Mouse (Mus musculus) spleen, adult 2 months (tissue): Measurements from ENCODE around the gene Defb21. TPM values are rescaled to one million over a fixed set of nuclear protein-coding genes. Genes with fewer than 3 reads are reported as not detected.

ENCODE experiments used
- DNase-seq, 2 experiments: peaks; one replicate each; pipeline versions ENCODE4 v3.0.0 to v3.0.0-alpha.2; 2012 to 2021; ENCODE audit warnings: low spot score in 2 of 2, low read depth in 1 of 2
- H3K27ac ChIP-seq: fragments of 200-500 bp; 2 replicates; pipeline ENCODE4 v1.5.1; 2012; ENCODE audit warnings: low read length, inconsistent platforms; ENCODE audit not compliant: insufficient read depth
- H3K27me3 ChIP-seq: fragments of 200-500 bp; 2 replicates; pipeline ENCODE4 v1.6.1; 2012; ENCODE audit warnings: mild to moderate bottlenecking, moderate library complexity, low read length, inconsistent platforms; ENCODE audit not compliant: control insufficient read depth, insufficient read depth
- H3K36me3 ChIP-seq: fragments of 200-500 bp; 2 replicates; pipeline ENCODE4 v1.6.1; 2012; ENCODE audit warnings: mild to moderate bottlenecking, low read length, inconsistent platforms; ENCODE audit not compliant: control insufficient read depth, insufficient read depth
- H3K4me1 ChIP-seq: fragments of 200-500 bp; 2 replicates; pipeline ENCODE4 v1.6.1; 2011; ENCODE audit warnings: inconsistent platforms; ENCODE audit not compliant: control insufficient read depth, insufficient read depth, insufficient read length
- H3K4me3 ChIP-seq: fragments of 200-500 bp; 2 replicates; pipeline ENCODE4 v1.5.1; 2011; ENCODE audit warnings: mild to moderate bottlenecking, inconsistent platforms; ENCODE audit not compliant: insufficient read depth, insufficient read length; ENCODE audit errors: extremely low read depth
- CTCF ChIP-seq: fragments of 200-500 bp; IDR thresholded peaks from 2 replicates; pipeline ENCODE4 v1.5.1; 2011; ENCODE audit warnings: mild to moderate bottlenecking, inconsistent platforms; ENCODE audit not compliant: insufficient read depth, insufficient read length, insufficient replicate concordance; ENCODE audit errors: extremely low read depth
- POLR2A ChIP-seq: fragments of 200-500 bp; IDR thresholded peaks from 2 replicates; pipeline ENCODE4 v1.6.1; 2011; ENCODE audit warnings: low read depth, low read length, inconsistent platforms
- WGBS: fragments of 180-500 bp; shearing (Covaris S2); methylation state at CpG from one replicate; pipeline ENCODE4 v1.1.7; 2018; 5-methylcytosine and 5-hydroxymethylcytosine counted together
- polyA plus RNA-seq: library from polyadenylated mRNA; depleted of rRNA; stranded (reverse); fragments of >200 nt; gene quantifications from 2 replicates; pipeline ENCODE4 v1.2.3, GENCODE M21; 2012; rRNA removed

Gene Defb21
- not detected in 2 replicates for polyA plus RNA-seq

DNA sequence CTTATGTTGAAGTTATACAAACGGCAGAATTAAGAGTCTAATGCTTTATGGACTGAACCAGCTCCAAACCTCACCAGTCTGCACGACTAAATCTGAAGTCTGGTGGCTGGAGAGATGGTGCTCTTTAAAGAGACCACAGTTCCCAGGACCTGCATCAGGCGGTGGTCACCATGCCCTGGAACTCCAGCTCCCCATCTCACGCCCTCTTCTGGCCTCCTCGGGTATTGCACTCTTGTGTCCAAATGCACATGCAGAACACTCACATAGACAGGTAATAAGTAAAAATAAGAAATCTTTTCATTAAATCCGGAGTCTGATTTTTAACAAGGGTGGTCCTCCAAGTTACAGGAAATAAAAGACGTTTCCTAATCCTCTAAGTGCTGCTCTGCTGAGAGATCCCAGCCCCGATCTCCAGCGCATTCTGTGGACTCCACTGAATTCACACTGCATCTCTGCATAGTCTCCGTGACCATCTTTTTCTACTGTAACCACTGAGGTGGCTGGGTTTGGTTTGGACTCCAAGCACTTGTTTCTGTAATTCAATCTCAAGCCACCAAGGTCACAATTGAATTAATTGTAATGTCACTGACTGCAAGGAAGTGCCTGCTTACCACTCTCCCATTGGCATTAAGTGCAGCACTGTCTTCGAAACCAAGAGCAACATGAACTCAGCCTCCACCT is at the start of gene Defb21:
Defb21 (plus strand) TSS at position 631 of the 681 bp plus-strand sequence.
- Histone ChIP-seq H3K4me1 (no peaks in the 10 kb centered on the region), H3K27ac (no peak within 1 kb of the TSS), H3K27me3 (no peaks in the 10 kb centered on the region), H3K36me3 (no peaks in the 10 kb centered on the region), H3K4me3 (no peak within 1 kb of the TSS)
- 62% methylated on average over 11 of the region's 11 CpGs for WGBS
- DNase-seq, result no peak
- TF ChIP-seq POLR2A (no peak), CTCF (no peak)

DNA sequence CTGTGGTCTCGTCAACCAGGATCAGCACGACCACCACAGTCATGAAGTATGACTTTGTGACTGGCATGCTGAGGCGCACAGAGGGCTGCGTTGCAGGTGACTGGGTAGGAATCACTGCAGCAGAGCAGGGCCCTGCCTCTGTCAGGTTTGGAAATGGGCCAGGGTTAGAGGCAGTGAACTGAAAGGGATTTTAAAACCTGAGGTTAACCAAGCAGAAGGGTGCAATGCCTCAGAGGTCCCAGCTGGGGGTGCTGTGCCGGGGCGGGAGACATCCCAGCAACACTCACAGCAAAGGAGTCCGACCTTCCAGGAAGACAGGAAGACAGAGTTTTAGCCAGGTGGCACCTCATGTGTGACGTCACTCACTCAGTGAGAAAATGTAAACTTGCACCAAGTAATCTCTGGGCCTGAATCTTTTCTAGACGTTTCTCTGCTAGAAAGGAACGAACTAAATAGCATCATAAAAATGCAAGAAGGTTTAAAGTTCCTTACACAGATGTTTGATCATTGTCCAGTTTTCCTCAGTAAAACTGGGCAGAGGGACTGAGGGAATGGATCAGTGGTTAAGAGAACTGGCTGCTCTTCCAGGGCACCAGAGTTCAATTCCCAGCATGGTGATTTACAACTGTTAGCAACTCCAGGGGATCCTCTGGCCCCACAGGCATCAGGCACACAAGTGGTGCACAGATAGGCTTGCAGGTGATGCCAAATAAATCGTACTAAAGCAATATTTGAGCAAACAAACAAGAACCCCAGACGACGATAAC is 32.4 kb upstream of the Defb21 start, which contains the start of gene Defb29:
Defb29 (minus strand) TSS at position 155 of the 767 bp plus-strand sequence.
- no peak within 1 kb of the TSS for H3K27ac ChIP-seq
- 63% methylated on average over 13 of the region's 13 CpGs for WGBS
- H3K36me3 ChIP-seq, result no peaks in the 10 kb centered on the region
- no peaks in the 10 kb centered on the region for H3K4me1 ChIP-seq
- H3K4me3 ChIP-seq, result no peak within 1 kb of the TSS
- no peak for TF ChIP-seq POLR2A
- TF ChIP-seq CTCF, result no peak
- no peaks in the 10 kb centered on the region for H3K27me3 ChIP-seq
- DNase-seq, result no peak

DNA sequence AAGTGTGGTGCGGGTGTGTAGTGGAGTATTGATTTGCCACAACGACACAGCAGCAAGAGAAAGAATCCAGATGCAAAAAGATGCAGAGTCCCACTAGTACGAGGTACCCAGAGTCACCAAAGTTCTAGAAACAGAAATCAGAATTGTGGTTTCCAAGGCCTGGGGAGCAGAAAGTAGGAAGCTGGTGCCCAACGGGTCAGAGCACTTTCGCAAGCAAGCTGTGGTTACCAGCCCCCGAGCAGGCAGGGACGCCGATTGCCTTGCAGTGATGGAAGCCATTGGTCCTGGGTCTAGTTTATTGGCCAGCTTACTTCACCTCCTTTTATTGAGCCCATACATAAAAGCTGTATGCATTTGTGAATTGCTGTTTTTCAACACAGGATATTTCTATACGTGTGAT is 30.6 kb upstream of the Defb21 start:
- WGBS, result 29% methylated on average over 9 of the region's 9 CpGs
- DNase-seq, result no peak
- TF ChIP-seq POLR2A (no peak), CTCF (no peak)

DNA sequence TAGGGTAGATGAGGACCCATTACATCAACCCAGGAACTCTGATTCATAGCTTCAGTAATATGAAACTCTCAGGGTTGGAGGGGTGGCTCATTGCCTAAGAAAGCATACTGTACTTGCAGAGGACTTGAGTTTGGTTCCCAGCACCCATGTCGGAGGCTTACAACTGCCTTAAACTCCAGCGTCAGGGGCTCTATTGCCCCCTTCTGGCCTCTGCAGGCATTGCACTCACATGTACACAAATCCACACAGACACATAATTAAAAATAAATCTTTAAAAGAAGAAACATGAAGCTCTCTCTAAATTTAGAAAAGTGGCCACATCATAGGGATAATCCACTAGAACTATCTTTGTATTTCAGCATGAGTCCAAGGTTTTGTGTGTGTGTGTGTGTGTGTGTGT is 29.6 kb upstream of the Defb21 start:
- no peaks in the 10 kb centered on the region for H3K36me3 ChIP-seq
- DNase-seq, result no peak
- no peaks in the 10 kb centered on the region for H3K4me1 ChIP-seq
- no peaks in the 10 kb centered on the region for H3K27me3 ChIP-seq
- no peak overlapping the region for H3K4me3 ChIP-seq
- 81% methylated on average over 2 of the region's 2 CpGs for WGBS
- no peak overlapping the region for H3K27ac ChIP-seq
- TF ChIP-seq POLR2A (no peak), CTCF (no peak)

More for the DNA sequence above, 30.6 kb upstream of the Defb21 start:
- Histone ChIP-seq H3K36me3 (no peaks in the 10 kb centered on the region), H3K27ac (no peak overlapping the region), H3K27me3 (no peaks in the 10 kb centered on the region), H3K4me1 (no peaks in the 10 kb centered on the region), H3K4me3 (no peak overlapping the region)

DNA sequence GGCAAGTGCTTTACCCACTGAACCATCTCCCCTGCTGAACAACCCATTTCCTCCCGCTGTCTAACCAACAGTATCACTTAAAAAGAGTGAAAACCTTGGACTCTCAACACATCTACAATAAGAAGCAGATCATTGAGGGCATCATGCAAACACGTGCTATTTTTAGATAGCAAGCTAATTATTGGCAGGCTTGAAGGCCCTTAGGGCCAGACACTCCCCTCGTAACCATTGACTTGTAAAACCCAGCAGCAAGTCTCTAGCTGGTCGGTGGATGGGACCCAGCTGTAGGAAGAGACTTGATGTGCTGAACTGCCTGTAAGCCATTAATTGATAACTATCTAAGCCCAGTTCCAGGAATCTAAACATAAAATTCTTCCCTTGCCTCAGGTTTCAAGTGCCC is 29.1 kb upstream of the Defb21 start:
- TF ChIP-seq POLR2A (no peak), CTCF (no peak)
- Histone ChIP-seq H3K36me3 (no peaks in the 10 kb centered on the region), H3K27ac (no peak overlapping the region), H3K4me1 (no peaks in the 10 kb centered on the region), H3K4me3 (no peak overlapping the region), H3K27me3 (no peaks in the 10 kb centered on the region)
- WGBS, result 83% methylated on average over 4 of the region's 4 CpGs
- no peak for DNase-seq

DNA sequence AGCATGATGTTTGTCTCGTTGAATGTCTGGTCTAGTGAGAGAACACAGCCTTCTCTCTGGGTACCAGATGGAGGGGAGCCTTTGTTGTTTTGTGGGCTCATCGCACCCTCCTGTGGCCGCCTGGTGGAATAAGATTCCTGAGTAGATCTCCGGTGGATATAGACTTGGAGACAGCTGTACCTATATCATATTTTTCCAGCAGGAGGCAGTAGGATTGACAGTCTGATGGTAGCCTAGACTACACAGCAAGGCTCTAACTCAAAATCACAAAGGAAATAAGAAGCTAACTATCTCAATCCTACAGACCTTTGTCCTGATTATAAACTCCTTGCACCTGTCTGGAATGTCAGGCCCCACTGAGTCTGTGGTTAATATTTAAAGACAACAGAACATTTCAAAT is 27.9 kb upstream of the Defb21 start:
- Histone ChIP-seq H3K4me3 (no peak overlapping the region), H3K4me1 (no peaks in the 10 kb centered on the region), H3K27me3 (no peaks in the 10 kb centered on the region), H3K27ac (no peak overlapping the region), H3K36me3 (no peaks in the 10 kb centered on the region)
- 11% methylated on average over 4 of the region's 4 CpGs for WGBS
- TF ChIP-seq POLR2A, result no peak
- TF ChIP-seq CTCF, result no peak
- no peak for DNase-seq

DNA sequence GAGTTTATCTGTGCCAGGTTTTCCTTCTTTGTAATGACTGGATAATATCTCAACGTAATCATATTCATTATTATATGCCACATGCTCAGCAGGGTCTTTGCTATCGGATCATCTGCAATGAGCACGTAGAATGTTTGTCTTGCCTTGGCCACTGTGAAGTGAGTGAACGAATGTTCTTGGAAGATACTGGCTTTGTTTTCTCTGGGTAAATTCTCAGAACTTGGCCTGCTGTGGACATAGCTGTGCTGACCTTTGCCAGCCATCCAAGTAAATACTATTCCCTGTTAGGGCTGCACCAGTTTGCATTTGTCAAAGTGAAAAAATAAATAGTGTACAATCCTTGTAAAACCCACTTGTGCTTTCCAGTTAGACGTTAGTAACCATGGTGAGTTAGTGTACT is 24.4 kb upstream of the Defb21 start:
- no peak for DNase-seq
- TF ChIP-seq POLR2A (no peak), CTCF (no peak)
- no peaks in the 10 kb centered on the region for H3K36me3 ChIP-seq
- no peaks in the 10 kb centered on the region for H3K27me3 ChIP-seq
- no peak overlapping the region for H3K27ac ChIP-seq
- no peak overlapping the region for H3K4me3 ChIP-seq
- 80% methylated on average over 5 of the region's 5 CpGs for WGBS
- H3K4me1 ChIP-seq, result no peaks in the 10 kb centered on the region
